Comparison of ENCODE assay signal across 10 mouse cellular contexts in the genomic region with DNA sequence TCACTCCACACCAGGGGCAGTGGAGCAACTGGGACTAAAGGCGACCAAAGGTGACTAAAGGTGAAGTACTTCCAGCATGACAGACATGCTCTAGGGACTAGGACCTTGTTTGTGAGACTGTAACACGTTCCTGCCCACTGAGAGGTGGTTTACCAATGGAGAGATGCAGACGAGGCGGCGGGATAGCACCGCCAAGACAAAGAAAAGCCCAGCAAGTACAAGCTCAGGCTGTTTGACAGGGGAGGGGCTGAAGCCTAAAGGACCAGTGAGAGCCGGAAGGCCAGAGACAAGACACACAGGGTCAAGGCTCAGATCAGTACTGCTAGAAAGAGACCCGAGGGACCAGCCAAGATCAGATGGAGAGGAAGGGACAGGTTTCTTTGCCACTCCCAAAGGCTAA.
DNase-seq lines count a peak whose midpoint lies in the region; ATAC-seq and TF ChIP-seq lines count a peak whose summit lies in the region.
"Had no signal": no experiment of that assay in that cellular context is flagged by ENCODE, and none has a peak within 500 bp of the region (broad histone marks: within the 10 kb centered on the region; RNA-seq: fewer than 3 reads in every experiment).

No protein-coding gene starts in this region.

- H3K36me3 ChIP-seq in hindbrain, embryonic 10.5 days, result no peaks in the 10 kb centered on the region
- no peaks in the 10 kb centered on the region for H3K36me3 ChIP-seq in hindbrain, postnatal 0 days (ENCODE audit: insufficient read depth, low read length)
- no peaks in the 10 kb centered on the region for H3K36me3 ChIP-seq in forebrain, embryonic 15.5 days
- H3K36me3 ChIP-seq in midbrain, embryonic 15.5 days (replicated peaks), result no peaks in the 10 kb centered on the region
- H3K36me3 ChIP-seq in heart, embryonic 10.5 days, result no peaks in the 10 kb centered on the region

- H3K27ac ChIP-seq in hindbrain, embryonic 10.5 days, result peak overlapping the region; percentile 79
- H3K27ac ChIP-seq in hindbrain, postnatal 0 days, result no peak overlapping the region
- H3K27ac ChIP-seq in forebrain, embryonic 15.5 days (replicated peaks), result peak overlapping the region; percentile 2; the same call in 1 of the 2 replicates
- peak overlapping the region; percentile 78 for H3K27ac ChIP-seq in midbrain, embryonic 15.5 days
- no peak overlapping the region for H3K27ac ChIP-seq in heart, embryonic 10.5 days
- H3K27ac ChIP-seq: gastrocnemius, adult 2 months had no signal

- peak; percentile 30 for DNase-seq in hindbrain, embryonic 10.5 days (ENCODE audit: low spot score)
- DNase-seq in hindbrain, postnatal 0 days (ENCODE audit: low spot score), result no peak
- peak; percentile 10 for DNase-seq in ZHBTc4 (ENCODE audit: low read depth, low spot score)
- DNase-seq in adrenal gland, postnatal 36 days, result no peak
- DNase-seq in spleen, postnatal 14 days (ENCODE audit: low spot score in 2 of 2), result no peak
- DNase-seq in heart, embryonic 10.5 days (ENCODE audit: low spot score), result no peak
- DNase-seq: heart, postnatal 36 days had no signal

- H3K9me3 ChIP-seq in hindbrain, embryonic 10.5 days, result no peaks in the 10 kb centered on the region
- no peaks in the 10 kb centered on the region for H3K9me3 ChIP-seq in hindbrain, postnatal 0 days (ENCODE audit: low read length)
- H3K9me3 ChIP-seq in forebrain, embryonic 15.5 days, result no peaks in the 10 kb centered on the region
- H3K9me3 ChIP-seq in midbrain, embryonic 15.5 days, result no peaks in the 10 kb centered on the region
- no peaks in the 10 kb centered on the region for H3K9me3 ChIP-seq in heart, embryonic 10.5 days

- 8% methylated on average over 8 of the region's 8 CpGs for WGBS in hindbrain, embryonic 10.5 days
- WGBS in hindbrain, postnatal 0 days, result 15% methylated on average over 8 of the region's 8 CpGs
- 23% methylated on average over 8 of the region's 8 CpGs for WGBS in forebrain, embryonic 15.5 days
- 11% methylated on average over 8 of the region's 8 CpGs for WGBS in midbrain, embryonic 15.5 days
- WGBS in heart, embryonic 10.5 days, result 27% methylated on average over 8 of the region's 8 CpGs

- no peak overlapping the region for H3K9ac ChIP-seq in hindbrain, postnatal 0 days (replicated peaks; ENCODE audit: low read length)
- no peak overlapping the region for H3K9ac ChIP-seq in forebrain, embryonic 15.5 days (replicated peaks)
- no peak overlapping the region for H3K9ac ChIP-seq in midbrain, embryonic 15.5 days

- peak overlapping the region; percentile 38; the same call in 1 of the 2 replicates for H3K4me3 ChIP-seq in hindbrain, embryonic 10.5 days
- no peak overlapping the region for H3K4me3 ChIP-seq in hindbrain, postnatal 0 days (ENCODE audit: low read length)
- H3K4me3 ChIP-seq in forebrain, embryonic 15.5 days, result no peak overlapping the region
- no peak overlapping the region for H3K4me3 ChIP-seq in midbrain, embryonic 15.5 days
- no peak overlapping the region for H3K4me3 ChIP-seq in heart, embryonic 10.5 days

- no peak overlapping the region for H3K4me2 ChIP-seq in hindbrain, postnatal 0 days (ENCODE audit: low read depth, low read length)
- H3K4me2 ChIP-seq in forebrain, embryonic 15.5 days (replicated peaks), result peak overlapping the region; percentile 46
- peak overlapping the region; percentile 45; the same call in 1 of the 2 replicates for H3K4me2 ChIP-seq in midbrain, embryonic 15.5 days

- H3K27me3 ChIP-seq in hindbrain, embryonic 10.5 days (ENCODE audit: insufficient read depth, poor library complexity, severe bottlenecking), result peaks cover 32% of the 10 kb centered on the region
- no peaks in the 10 kb centered on the region for H3K27me3 ChIP-seq in hindbrain, postnatal 0 days (ENCODE audit: insufficient read depth, low read length)
- no peaks in the 10 kb centered on the region for H3K27me3 ChIP-seq in forebrain, embryonic 15.5 days
- no peaks in the 10 kb centered on the region for H3K27me3 ChIP-seq in midbrain, embryonic 15.5 days (replicated peaks)
- peaks cover 31% of the 10 kb centered on the region for H3K27me3 ChIP-seq in heart, embryonic 10.5 days (ENCODE audit: insufficient read depth, poor library complexity, severe bottlenecking)

- peaks cover 51% of the 10 kb centered on the region for H3K4me1 ChIP-seq in hindbrain, embryonic 10.5 days (replicated peaks)
- H3K4me1 ChIP-seq in hindbrain, postnatal 0 days (ENCODE audit: insufficient read depth, low read length), result peaks cover 47% of the 10 kb centered on the region
- peaks cover 40% of the 10 kb centered on the region for H3K4me1 ChIP-seq in forebrain, embryonic 15.5 days
- H3K4me1 ChIP-seq in midbrain, embryonic 15.5 days, result peaks cover 61% of the 10 kb centered on the region
- peaks cover 16% of the 10 kb centered on the region for H3K4me1 ChIP-seq in heart, embryonic 10.5 days

- ATAC-seq in hindbrain, postnatal 0 days, result no peak
- no peak for ATAC-seq in forebrain, embryonic 15.5 days (replicated peaks)
- ATAC-seq in midbrain, embryonic 15.5 days (replicated peaks), result 0 out of 2 replicates have a peak, but pooled peaks have one; percentile 2

- no peak for TF ChIP-seq CTCF in hindbrain, postnatal 0 days (IDR thresholded peaks at IDR 0.05; ENCODE audit: low read depth)

Comparison
In these comparisons a context has a peak if more than half of its experiments do, and no peak if none do; other contexts are left out.
1. DNase-seq: peak in hindbrain, embryonic 10.5 days (single experiment) and ZHBTc4 (single experiment); none in hindbrain, postnatal 0 days (single experiment), adrenal gland, postnatal 36 days (0 of 2), spleen, postnatal 14 days (0 of 2) and heart, embryonic 10.5 days (single experiment).
2. H3K27ac ChIP-seq: peak in hindbrain, embryonic 10.5 days (single experiment), forebrain, embryonic 15.5 days (single experiment) and midbrain, embryonic 15.5 days (single experiment); none in hindbrain, postnatal 0 days (single experiment) and heart, embryonic 10.5 days (single experiment).